Mouse (Mus musculus) liver, embryonic 14.5 days (tissue): ENCODE data around the gene Cyb561. TPM values are rescaled to one million over a fixed set of nuclear protein-coding genes. Genes with fewer than 3 reads are reported as not detected.
A peak's percentile ranks its signal among the peaks of the same experiment; 100 is the strongest.

ENCODE experiments used
- ATAC-seq: fragments of 200-750 bp; cut with Nextera tagmentation; 2 replicates; pipeline ENCODE4 v1.8.0; 2017; ENCODE audit warnings: moderate number of reproducible peaks, mild to moderate bottlenecking, moderate library complexity; ENCODE audit not compliant: insufficient read depth
- DNase-seq, 3 experiments: peaks; one replicate each; pipeline ENCODE4 v3.0.0-alpha.2; 2012 to 2013; ENCODE audit warnings: low read depth in 3 of 3, low spot score in 3 of 3
- H3K27ac ChIP-seq: fragments of 300-500 bp; sonication (generic); 2 replicates; pipeline ENCODE4 v1.5.1; 2014; ENCODE audit warnings: moderate library complexity, mild to moderate bottlenecking, control low read depth, inconsistent platforms
- H3K27me3 ChIP-seq: fragments of 300-500 bp; sonication (generic); 2 replicates; pipeline ENCODE4 v1.6.1; 2014; ENCODE audit warnings: mild to moderate bottlenecking, low read length, moderate library complexity; ENCODE audit not compliant: control insufficient read depth, insufficient read depth
- H3K36me3 ChIP-seq: fragments of 300-500 bp; sonication (generic); replicated peaks from 2 replicates; pipeline ENCODE4 v1.6.1; 2014; ENCODE audit warnings: low read depth; ENCODE audit not compliant: control insufficient read depth, insufficient read depth
- H3K4me1 ChIP-seq, 2 experiments: fragments of 200-500 bp in 1 of 2; fragments of 300-500 bp in 1 of 2; sonication (generic) in 1 of 2; replicated peaks; 2 replicates each; pipeline ENCODE4 v1.6.1; 2012 to 2014; ENCODE audit warnings: antibody characterized with exemption in 1 of 2, inconsistent platforms in 1 of 2, low read length in 1 of 2; ENCODE audit not compliant: control insufficient read depth in 2 of 2, insufficient read depth in 2 of 2
- H3K4me2 ChIP-seq: fragments of 300-500 bp; sonication (generic); 2 replicates; pipeline ENCODE4 v1.6.1; 2014; ENCODE audit warnings: low read depth, mild to moderate bottlenecking, control low read depth, moderate library complexity
- H3K4me3 ChIP-seq, 2 experiments: fragments of 200-500 bp in 1 of 2; fragments of 300-500 bp in 1 of 2; sonication (generic) in 1 of 2; 2 replicates each; pipeline ENCODE4 v1.5.1; 2012 to 2014; ENCODE audit warnings: low read depth in 2 of 2, low read length in 2 of 2, mild to moderate bottlenecking in 2 of 2, control low read depth in 1 of 2, inconsistent platforms in 1 of 2, moderate library complexity in 1 of 2; ENCODE audit not compliant: insufficient read depth in 1 of 2
- H3K9ac ChIP-seq: fragments of 300-500 bp; sonication (generic); replicated peaks from 2 replicates; pipeline ENCODE4 v1.6.1; 2014; ENCODE audit warnings: mild to moderate bottlenecking, control low read depth, moderate library complexity
- H3K9me3 ChIP-seq: fragments of 300-500 bp; sonication (generic); 2 replicates; pipeline ENCODE4 v1.6.1; 2016; ENCODE audit warnings: low read length, mixed read lengths; ENCODE audit not compliant: control insufficient read depth
- CTCF ChIP-seq: IDR thresholded peaks from 2 replicates; pipeline ENCODE4 v1.5.1; 2016; ENCODE audit warnings: antibody characterized with exemption, low read depth, control low read depth
- EP300 ChIP-seq: IDR thresholded peaks from 2 replicates; pipeline ENCODE4 v1.6.1; 2016; ENCODE audit warnings: antibody characterized with exemption, low read depth
- WGBS: fragments of 180-500 bp; shearing (Covaris S2); extraction: QIAGEN DNeasy Blood & Tissue Kit; methylation state at CpG from one replicate; pipeline ENCODE4 v1.1.7; 2014; ENCODE audit not compliant: insufficient replicate concordance; 5-methylcytosine and 5-hydroxymethylcytosine counted together
- polyA plus RNA-seq, 2 experiments: library from polyadenylated mRNA; depleted of rRNA in 1 of 2; stranded (reverse) in 1 of 2; unstranded in 1 of 2; fragments of >200 nt; fragmentation: Nextera tagmentation in 1 of 2; extraction: Ambion mirVana in 1 of 2; gene quantifications; 2 replicates each; pipeline versions ENCODE4 v1.2.1 to v1.2.3; 2012 to 2014

Cyb561 gene
- polyA plus RNA-seq, 2 experiments = 0.85 to 1.1 TPM

DNA sequence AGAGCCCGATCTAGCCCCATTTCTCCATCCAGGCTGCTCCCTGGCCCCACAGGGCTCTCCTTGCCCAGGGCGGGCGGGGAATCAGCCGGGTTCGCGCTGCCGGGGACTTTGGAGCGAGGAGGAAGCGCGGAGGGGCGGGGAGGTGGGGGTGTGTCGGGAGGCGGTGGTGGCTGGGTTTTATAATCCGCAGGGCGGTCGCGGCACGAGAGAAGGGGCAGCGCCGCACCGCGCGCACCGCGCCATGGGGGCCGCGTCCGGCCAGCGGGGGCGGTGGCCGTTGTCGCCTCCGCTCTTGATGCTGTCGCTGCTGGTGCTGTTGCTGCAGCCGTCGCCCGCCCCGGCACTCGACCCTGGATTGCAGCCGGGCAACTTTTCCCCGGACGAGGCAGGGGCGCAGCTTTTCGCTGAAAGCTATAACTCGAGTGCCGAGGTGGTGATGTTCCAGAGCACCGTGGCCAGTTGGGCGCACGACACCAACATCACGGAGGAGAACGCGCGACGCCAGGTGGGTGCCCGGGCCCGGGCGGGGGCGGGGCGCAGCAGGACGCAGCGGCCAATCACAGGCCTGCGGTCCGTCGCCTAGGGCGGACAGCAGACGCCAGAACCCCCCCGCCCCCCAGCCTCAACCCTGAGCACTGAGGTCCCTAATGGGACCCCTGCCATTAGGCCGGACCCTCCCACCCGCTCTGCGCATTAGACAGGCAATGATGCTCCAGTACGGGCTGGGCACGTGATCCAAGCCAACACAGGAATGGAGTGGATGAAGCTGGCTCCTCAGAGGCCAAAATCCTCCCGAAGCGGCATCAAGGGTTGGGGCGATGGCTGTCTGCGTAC lies 14.8 kb upstream of the Cyb561 start, which contains the start of gene Ace:
Gene Ace, plus strand, starts transcription at position 205 of the 834 bp plus-strand sequence.
- H3K9ac ChIP-seq = no peak within 1 kb of the TSS

DNA sequence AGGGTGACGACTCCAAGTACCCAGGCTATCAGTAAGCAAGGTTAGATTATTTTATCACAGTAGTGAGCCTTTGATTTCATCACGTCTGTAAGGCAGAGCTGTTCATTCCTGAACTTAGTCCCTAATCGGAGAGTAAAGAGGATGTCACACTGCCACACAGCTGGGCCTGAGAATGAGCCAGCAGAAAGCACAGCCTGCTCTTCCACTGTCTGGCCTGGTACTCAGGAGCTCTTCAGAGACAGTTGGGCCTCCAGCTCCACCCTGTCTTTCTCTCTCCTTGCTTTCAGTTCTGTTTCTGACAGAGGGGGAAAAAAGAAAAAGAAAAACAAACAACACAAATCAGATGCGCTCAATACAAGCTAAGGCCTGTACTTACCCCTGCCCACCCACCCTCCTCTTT lies 13.2 kb upstream of the Cyb561 start:
- Histone ChIP-seq H3K36me3 (no peaks in the 10 kb centered on the region), H3K9ac (no peak overlapping the region), H3K9me3 (no peaks in the 10 kb centered on the region), H3K4me1 (no peaks in the 10 kb centered on the region), H3K27me3 (peaks cover 32% of the 10 kb centered on the region), H3K27ac (no peak overlapping the region), H3K4me2 (no peak overlapping the region), H3K4me3 (no peak overlapping the region)
- TF ChIP-seq EP300 (no peak), CTCF (no peak)
- ATAC-seq (no peak), DNase-seq (no peak)
- 49% methylated on average over 4 of the region's 4 CpGs for WGBS

More for the DNA sequence above, 14.8 kb upstream of the Cyb561 start, which contains the start of gene Ace:
- no peaks in the 10 kb centered on the region for H3K36me3 ChIP-seq
- TF ChIP-seq EP300 = no peak
- H3K4me2 ChIP-seq = peak within 1 kb of the TSS; percentile 59
- no peak within 1 kb of the TSS for H3K27ac ChIP-seq
- DNase-seq (no peak), ATAC-seq (no peak)
- no peaks in the 10 kb centered on the region for H3K9me3 ChIP-seq
- H3K4me3 ChIP-seq = peak within 1 kb of the TSS; percentile 13 to 41; a peak in 2 of 4 replicates
- no peaks in the 10 kb centered on the region for H3K4me1 ChIP-seq
- 2% methylated on average over 62 of the region's 76 CpGs for WGBS
- H3K27me3 ChIP-seq = peaks cover 32% of the 10 kb centered on the region

DNA sequence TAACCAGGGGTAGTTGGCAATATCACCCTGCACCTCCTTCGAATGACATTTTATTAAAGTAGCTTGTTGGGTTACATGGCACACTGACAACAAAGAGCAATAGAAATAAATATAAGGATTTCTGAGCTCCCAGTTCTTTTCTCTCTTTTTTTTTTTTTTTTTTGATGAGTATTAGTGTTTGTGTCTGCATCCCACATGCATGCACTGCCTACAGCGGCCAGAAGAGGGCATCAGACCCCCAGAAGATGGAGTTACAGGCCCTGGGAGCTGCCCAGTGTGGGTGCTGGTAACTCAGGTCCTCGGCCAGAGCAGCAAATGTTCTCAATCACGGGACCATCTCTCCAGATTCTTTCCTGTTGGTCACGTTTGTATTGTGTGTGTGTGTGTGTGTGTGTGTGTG lies 11.6 kb upstream of the Cyb561 start:
- DNase-seq (no peak), ATAC-seq (no peak)
- no peak overlapping the region for H3K27ac ChIP-seq
- H3K36me3 ChIP-seq = no peaks in the 10 kb centered on the region
- H3K27me3 ChIP-seq = peaks cover 30% of the 10 kb centered on the region
- H3K9ac ChIP-seq = no peak overlapping the region
- 49% methylated on average over 5 of the region's 5 CpGs for WGBS
- H3K4me3 ChIP-seq = no peak overlapping the region
- no peak overlapping the region for H3K4me2 ChIP-seq
- TF ChIP-seq EP300 (no peak), CTCF (peak; percentile 51)
- H3K9me3 ChIP-seq = no peaks in the 10 kb centered on the region
- H3K4me1 ChIP-seq = no peaks in the 10 kb centered on the region

DNA sequence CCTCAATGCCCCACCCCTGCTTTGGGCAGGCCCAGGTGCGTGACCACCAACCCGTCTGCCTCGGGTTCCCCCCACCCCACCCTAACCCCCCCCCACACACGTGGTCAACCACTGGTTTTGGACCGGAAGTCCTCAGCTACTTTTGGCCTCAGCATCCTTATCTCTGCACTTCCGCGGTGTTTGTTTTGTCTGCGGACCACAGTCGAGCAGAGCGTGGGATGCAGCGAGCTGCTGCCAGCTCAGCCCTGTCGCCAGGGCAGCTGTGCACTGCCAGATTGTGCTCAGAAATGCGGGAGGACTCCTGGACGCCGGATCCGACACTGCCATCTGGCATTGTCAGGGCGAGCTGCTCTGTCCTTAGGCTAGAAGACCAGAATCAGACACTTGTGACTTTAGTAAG lies 6.2 kb upstream of the Cyb561 start:
- H3K4me1 ChIP-seq = no peaks in the 10 kb centered on the region
- H3K9ac ChIP-seq = no peak overlapping the region
- 5% methylated on average over 17 of the region's 17 CpGs for WGBS
- no peaks in the 10 kb centered on the region for H3K27me3 ChIP-seq
- no peak overlapping the region for H3K4me3 ChIP-seq
- no peaks in the 10 kb centered on the region for H3K9me3 ChIP-seq
- ATAC-seq (no peak), DNase-seq (no peak)
- TF ChIP-seq CTCF = no peak
- no peak for TF ChIP-seq EP300
- H3K27ac ChIP-seq = no peak overlapping the region
- no peaks in the 10 kb centered on the region for H3K36me3 ChIP-seq
- no peak overlapping the region for H3K4me2 ChIP-seq

DNA sequence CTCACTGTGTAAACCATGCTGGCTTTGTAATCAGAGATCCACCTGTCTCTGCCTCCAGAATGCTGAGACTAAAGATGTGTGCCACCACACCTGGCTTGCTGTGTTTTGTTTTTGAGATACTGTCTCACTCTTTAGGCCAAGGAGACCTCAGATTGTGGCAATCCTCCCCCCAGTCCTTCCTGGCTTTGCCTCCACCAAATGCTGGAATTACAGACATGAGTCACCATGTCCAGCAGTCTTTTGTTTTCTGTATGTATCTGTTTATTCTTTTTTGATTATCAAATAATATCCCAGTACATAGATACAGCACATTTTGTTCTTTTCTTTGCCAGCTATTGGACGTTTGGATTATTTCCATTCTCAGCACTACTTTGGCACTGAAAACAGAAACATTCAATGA lies 5.4 kb upstream of the Cyb561 start:
- H3K9me3 ChIP-seq = no peaks in the 10 kb centered on the region
- 12% methylated on average over 1 of the region's 1 CpGs for WGBS

More for the DNA sequence above, 5.4 kb upstream of the Cyb561 start:
- Histone ChIP-seq H3K27ac (no peak overlapping the region), H3K27me3 (no peaks in the 10 kb centered on the region), H3K9ac (no peak overlapping the region), H3K4me1 (no peaks in the 10 kb centered on the region), H3K4me3 (no peak overlapping the region), H3K4me2 (no peak overlapping the region), H3K36me3 (no peaks in the 10 kb centered on the region)
- no peak for TF ChIP-seq EP300
- no peak for TF ChIP-seq CTCF
- no peak for DNase-seq
- ATAC-seq = no peak
